Mouse (Mus musculus) liver, embryonic 14.5 days (tissue): ENCODE results near the gene Adcy3. TPM values are rescaled to one million over a fixed set of nuclear protein-coding genes. Genes with fewer than 3 reads are reported as not detected.

Experiments used
- ATAC-seq: fragments of 200-750 bp; cut with Nextera tagmentation; 2 replicates; pipeline ENCODE4 v1.8.0; 2017; ENCODE audit warnings: moderate number of reproducible peaks, mild to moderate bottlenecking, moderate library complexity; ENCODE audit not compliant: insufficient read depth
- DNase-seq, 3 experiments: peaks; one replicate each; pipeline ENCODE4 v3.0.0-alpha.2; 2012 to 2013; ENCODE audit warnings: low read depth in 3 of 3, low spot score in 3 of 3
- H3K27ac ChIP-seq: fragments of 300-500 bp; sonication (generic); 2 replicates; pipeline ENCODE4 v1.5.1; 2014; ENCODE audit warnings: moderate library complexity, mild to moderate bottlenecking, control low read depth, inconsistent platforms
- H3K27me3 ChIP-seq: fragments of 300-500 bp; sonication (generic); 2 replicates; pipeline ENCODE4 v1.6.1; 2014; ENCODE audit warnings: mild to moderate bottlenecking, low read length, moderate library complexity; ENCODE audit not compliant: control insufficient read depth, insufficient read depth
- H3K36me3 ChIP-seq: fragments of 300-500 bp; sonication (generic); replicated peaks from 2 replicates; pipeline ENCODE4 v1.6.1; 2014; ENCODE audit warnings: low read depth; ENCODE audit not compliant: control insufficient read depth, insufficient read depth
- H3K4me1 ChIP-seq, 2 experiments: fragments of 200-500 bp in 1 of 2; fragments of 300-500 bp in 1 of 2; sonication (generic) in 1 of 2; replicated peaks; 2 replicates each; pipeline ENCODE4 v1.6.1; 2012 to 2014; ENCODE audit warnings: antibody characterized with exemption in 1 of 2, inconsistent platforms in 1 of 2, low read length in 1 of 2; ENCODE audit not compliant: control insufficient read depth in 2 of 2, insufficient read depth in 2 of 2
- H3K4me2 ChIP-seq: fragments of 300-500 bp; sonication (generic); 2 replicates; pipeline ENCODE4 v1.6.1; 2014; ENCODE audit warnings: low read depth, mild to moderate bottlenecking, control low read depth, moderate library complexity
- H3K4me3 ChIP-seq, 2 experiments: fragments of 200-500 bp in 1 of 2; fragments of 300-500 bp in 1 of 2; sonication (generic) in 1 of 2; 2 replicates each; pipeline ENCODE4 v1.5.1; 2012 to 2014; ENCODE audit warnings: low read depth in 2 of 2, low read length in 2 of 2, mild to moderate bottlenecking in 2 of 2, control low read depth in 1 of 2, inconsistent platforms in 1 of 2, moderate library complexity in 1 of 2; ENCODE audit not compliant: insufficient read depth in 1 of 2
- H3K9ac ChIP-seq: fragments of 300-500 bp; sonication (generic); replicated peaks from 2 replicates; pipeline ENCODE4 v1.6.1; 2014; ENCODE audit warnings: mild to moderate bottlenecking, control low read depth, moderate library complexity
- H3K9me3 ChIP-seq: fragments of 300-500 bp; sonication (generic); 2 replicates; pipeline ENCODE4 v1.6.1; 2016; ENCODE audit warnings: low read length, mixed read lengths; ENCODE audit not compliant: control insufficient read depth
- CTCF ChIP-seq: IDR thresholded peaks from 2 replicates; pipeline ENCODE4 v1.5.1; 2016; ENCODE audit warnings: antibody characterized with exemption, low read depth, control low read depth
- EP300 ChIP-seq: IDR thresholded peaks from 2 replicates; pipeline ENCODE4 v1.6.1; 2016; ENCODE audit warnings: antibody characterized with exemption, low read depth
- WGBS: fragments of 180-500 bp; shearing (Covaris S2); extraction: QIAGEN DNeasy Blood & Tissue Kit; methylation state at CpG from one replicate; pipeline ENCODE4 v1.1.7; 2014; ENCODE audit not compliant: insufficient replicate concordance; 5-methylcytosine and 5-hydroxymethylcytosine counted together
- polyA plus RNA-seq, 2 experiments: library from polyadenylated mRNA; depleted of rRNA in 1 of 2; stranded (reverse) in 1 of 2; unstranded in 1 of 2; fragments of >200 nt; fragmentation: Nextera tagmentation in 1 of 2; extraction: Ambion mirVana in 1 of 2; gene quantifications; 2 replicates each; pipeline versions ENCODE4 v1.2.1 to v1.2.3; 2012 to 2014

Gene Adcy3
- polyA plus RNA-seq, 2 experiments = 0.18 to 0.42 TPM

DNA sequence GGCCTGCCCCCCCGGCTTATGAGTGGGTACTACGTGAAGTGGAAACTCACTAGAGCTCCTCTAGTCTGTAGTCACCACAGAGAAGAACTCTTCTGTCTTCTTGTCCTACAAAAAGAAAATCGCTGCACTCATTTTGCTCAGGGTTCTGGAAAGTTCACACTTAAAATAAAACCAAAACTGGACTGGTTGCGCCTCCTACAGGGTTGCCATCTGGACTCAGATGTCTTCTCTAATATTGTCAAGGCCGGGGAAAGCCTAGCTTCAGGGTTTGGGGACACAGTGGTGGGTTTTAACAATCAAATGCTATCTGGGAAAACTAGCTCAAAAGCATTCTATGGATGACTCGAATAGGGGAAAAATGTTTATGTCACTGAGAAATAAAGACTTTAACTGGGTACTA, 116.9 kb downstream of the Adcy3 start:
- Histone ChIP-seq H3K9me3 (no peaks in the 10 kb centered on the region), H3K36me3 (no peaks in the 10 kb centered on the region), H3K27me3 (no peaks in the 10 kb centered on the region), H3K9ac (no peak overlapping the region), H3K4me3 (no peak overlapping the region), H3K27ac (no peak overlapping the region), H3K4me1 (peaks cover 9 to 19% of the 10 kb centered on the region in 2 experiments), H3K4me2 (no peak overlapping the region)
- TF ChIP-seq EP300 (no peak), CTCF (no peak)
- DNase-seq = no peak
- 76% methylated on average over 6 of the region's 6 CpGs for WGBS
- ATAC-seq = no peak

DNA sequence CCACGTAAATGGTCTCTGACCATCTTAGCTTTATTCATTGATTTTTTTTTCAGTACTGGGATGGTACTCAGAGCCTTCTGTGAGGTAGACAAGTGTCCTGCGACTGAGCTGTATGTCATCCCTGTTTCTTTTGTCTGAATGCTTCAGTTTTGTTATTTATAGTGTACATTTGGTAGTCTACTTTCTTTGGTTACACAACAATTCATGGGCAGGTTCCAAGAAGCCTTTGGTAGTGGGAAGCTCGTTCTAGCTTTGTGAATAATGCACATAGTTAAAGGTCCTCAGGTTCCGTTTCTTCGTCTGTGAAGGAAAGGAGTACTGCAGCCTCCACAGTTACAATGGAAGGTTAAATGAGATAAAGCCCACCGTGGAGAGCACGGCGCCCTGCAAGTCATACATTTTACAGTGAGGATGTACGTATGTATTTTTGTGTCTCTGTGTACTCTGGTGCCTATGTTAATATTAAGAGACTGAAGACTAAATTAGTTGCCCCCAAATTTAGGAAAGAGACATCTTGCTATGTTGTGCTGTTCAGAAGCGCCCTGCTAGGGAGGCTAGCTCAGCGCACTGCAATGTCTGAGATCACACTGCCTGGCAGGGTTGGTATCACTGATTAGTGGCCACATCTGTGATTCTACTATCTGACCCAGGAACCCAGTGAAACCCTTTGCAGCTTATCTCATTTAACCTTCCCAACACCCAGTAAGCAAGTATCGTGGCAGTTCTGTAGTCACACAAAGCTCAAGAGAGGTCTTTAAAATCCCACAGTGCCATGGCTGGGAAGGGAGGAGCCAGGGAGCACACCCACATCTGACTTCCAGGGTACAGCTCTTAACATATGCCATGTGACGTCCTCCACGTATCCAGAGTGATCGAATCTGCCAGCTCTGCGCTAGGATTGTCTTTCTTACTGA, 120.1 kb downstream of the Adcy3 start:
- H3K9me3 ChIP-seq = no peaks in the 10 kb centered on the region
- no peaks in the 10 kb centered on the region for H3K27me3 ChIP-seq
- ATAC-seq = peak; percentile 97
- no peak overlapping the region for H3K27ac ChIP-seq
- peak; percentile 58 to 59 (median 59) for DNase-seq
- H3K9ac ChIP-seq = no peak overlapping the region
- peaks cover 9 to 19% of the 10 kb centered on the region in 2 experiments for H3K4me1 ChIP-seq
- H3K4me2 ChIP-seq = peak overlapping the region; percentile 45
- no peaks in the 10 kb centered on the region for H3K36me3 ChIP-seq
- H3K4me3 ChIP-seq = peak overlapping the region in 1 of 2 experiments; percentile 11; a peak in 1 of 4 replicates
- WGBS = 33% methylated on average over 16 of the region's 16 CpGs
- no peak for TF ChIP-seq CTCF
- TF ChIP-seq EP300 = peak; percentile 92

Other genes with a start within 250 kb of the Adcy3 start
- gene Pomc, start 178.2 kb upstream of the Adcy3 start, polyA plus RNA-seq (2012; rRNA removed) = 0.15 and 0.28 TPM in 2 replicates
- gene Pomc, start 178.2 kb upstream of the Adcy3 start, polyA plus RNA-seq (2014; fragmentation: Nextera tagmentation; extraction: Ambion mirVana) = 0.33 and 0.50 TPM in 2 replicates
- 0.10 TPM in 2 replicates for gene Efr3b, start 94.2 kb upstream of the Adcy3 start, polyA plus RNA-seq (2012; rRNA removed)
- gene Efr3b, start 94.2 kb upstream of the Adcy3 start, polyA plus RNA-seq (2014; fragmentation: Nextera tagmentation; extraction: Ambion mirVana) = 0.04 and 0.05 TPM in 2 replicates
- gene Dnajc27, start 50.5 kb upstream of the Adcy3 start, polyA plus RNA-seq (2012; rRNA removed) = 1.5 and 1.8 TPM in 2 replicates
- 1.2 and 1.7 TPM in 2 replicates for gene Dnajc27, start 50.5 kb upstream of the Adcy3 start, polyA plus RNA-seq (2014; fragmentation: Nextera tagmentation; extraction: Ambion mirVana)
- gene Ptrhd1, start 100.9 kb downstream of the Adcy3 start, polyA plus RNA-seq (2012; rRNA removed) = 1.8 TPM in 2 replicates
- 3.1 and 3.2 TPM in 2 replicates for gene Ptrhd1, start 100.9 kb downstream of the Adcy3 start, polyA plus RNA-seq (2014; fragmentation: Nextera tagmentation; extraction: Ambion mirVana)
- gene Cenpo, start 101.2 kb downstream of the Adcy3 start, polyA plus RNA-seq (2012; rRNA removed) = 8.5 and 10.5 TPM in 2 replicates
- gene Cenpo, start 101.2 kb downstream of the Adcy3 start, polyA plus RNA-seq (2014; fragmentation: Nextera tagmentation; extraction: Ambion mirVana) = 9.4 and 10.9 TPM in 2 replicates